Mouse (Mus musculus) erythroblast, embryonic 14.5 days (primary cell): ENCODE results near the gene Kansl1. TPM values are rescaled to one million over a fixed set of nuclear protein-coding genes. Genes with fewer than 3 reads are reported as not detected.

Source experiments
- H3K27me3 ChIP-seq: 2 replicates; pipeline ENCODE4 v1.6.1; 2012; ENCODE audit warnings: inconsistent platforms; ENCODE audit not compliant: control insufficient read depth
- H3K36me3 ChIP-seq: 2 replicates; pipeline ENCODE4 v1.6.1; 2012; ENCODE audit warnings: mild to moderate bottlenecking, inconsistent platforms; ENCODE audit not compliant: control insufficient read depth
- H3K4me1 ChIP-seq: 2 replicates; pipeline ENCODE4 v1.6.1; 2012; ENCODE audit warnings: inconsistent platforms; ENCODE audit not compliant: control insufficient read depth
- H3K4me3 ChIP-seq: replicated peaks from 2 replicates; pipeline ENCODE3; 2012; ENCODE audit warnings: moderate library complexity, mild to moderate bottlenecking, inconsistent platforms
- H3K9me3 ChIP-seq: 2 replicates; pipeline ENCODE4 v1.6.1; 2012; ENCODE audit warnings: low read length, inconsistent platforms, mixed read lengths; ENCODE audit not compliant: control insufficient read depth
- GATA1 ChIP-seq: IDR thresholded peaks from 2 replicates; pipeline ENCODE4 v1.6.1; 2012; ENCODE audit warnings: low read length, inconsistent platforms, mixed read lengths
- TAL1 ChIP-seq: IDR thresholded peaks from 3 replicates; pipeline ENCODE4 v1.6.1; 2012; ENCODE audit warnings: low read length, inconsistent platforms, mixed read lengths
- polyA plus RNA-seq: library from polyadenylated mRNA; stranded (reverse); fragments of >175 nt; gene quantifications from 2 replicates; pipeline ENCODE4 v1.2.3, GENCODE M21; 2012

The Kansl1 gene
- polyA plus RNA-seq, 1 experiment, result 7.5 TPM

DNA sequence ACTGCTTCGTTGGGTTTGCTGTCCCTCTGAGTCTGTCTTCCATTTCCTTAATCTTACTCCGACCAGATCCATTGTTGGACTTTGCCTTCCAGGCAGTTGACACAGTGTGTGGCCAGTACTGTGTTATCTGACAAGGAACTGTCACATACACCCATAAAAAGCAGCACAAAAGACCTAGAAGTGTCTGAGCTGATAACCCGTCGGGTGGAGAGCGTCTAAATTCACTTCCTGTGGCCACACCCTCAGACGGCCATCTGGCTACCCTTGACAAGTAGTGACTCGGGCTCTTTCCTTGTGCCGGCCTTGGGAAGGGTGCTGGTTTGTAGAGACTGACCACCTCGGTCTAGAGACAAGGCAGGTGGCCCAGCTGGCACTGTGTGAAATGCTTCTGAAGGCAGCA lies 175.4 kb downstream of the Kansl1 start:
- peaks cover 59% of the 10 kb centered on the region for H3K4me1 ChIP-seq
- H3K4me3 ChIP-seq, result peak overlapping the region; percentile 33
- no peaks in the 10 kb centered on the region for H3K9me3 ChIP-seq
- no peaks in the 10 kb centered on the region; the same call in 1 of the 2 replicates for H3K36me3 ChIP-seq
- H3K27me3 ChIP-seq, result no peaks in the 10 kb centered on the region
- TF ChIP-seq GATA1 (peak; percentile 18; the same call in 1 of the 2 replicates), TAL1 (no peak; the same call in 2 of the 3 replicates)

DNA sequence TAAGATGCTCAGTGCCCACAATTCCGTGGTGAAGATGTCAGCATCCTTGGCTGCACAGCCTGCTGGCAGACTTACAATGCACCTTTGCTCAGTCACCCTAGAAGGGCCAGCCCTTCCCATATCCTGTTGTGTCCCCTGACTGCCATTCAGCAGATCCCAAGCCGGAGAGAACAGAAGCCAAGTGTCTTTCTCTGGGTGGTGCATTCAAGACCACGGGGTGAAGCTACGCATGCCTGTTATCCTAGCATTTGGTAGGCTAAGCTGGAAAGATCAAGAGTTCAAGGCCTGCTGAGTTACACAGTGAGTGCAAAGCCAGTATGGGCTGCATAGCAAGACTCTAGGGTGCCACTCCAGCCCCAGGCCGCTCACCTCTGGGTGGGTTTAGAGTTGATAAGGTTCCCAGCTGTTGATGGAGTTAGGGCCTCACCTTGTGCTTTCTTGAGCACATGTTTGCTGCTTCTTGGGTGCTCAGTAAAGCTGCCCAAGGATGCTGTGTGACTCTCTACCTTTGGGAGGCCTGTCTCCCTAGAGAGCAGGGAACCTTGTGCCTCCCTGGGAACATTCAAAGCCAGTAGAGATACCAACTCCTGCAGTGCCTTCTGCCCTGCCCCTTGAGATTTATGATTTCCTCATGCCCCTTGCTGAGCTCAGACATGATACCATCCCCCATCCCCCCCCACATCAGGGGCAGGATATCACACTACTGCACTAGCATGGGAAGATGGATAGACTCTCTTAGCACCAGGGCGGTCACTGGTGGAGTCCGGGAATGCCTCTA lies 176.0 kb downstream of the Kansl1 start:
- Histone ChIP-seq H3K36me3 (no peaks in the 10 kb centered on the region; the same call in 1 of the 2 replicates), H3K4me3 (peak overlapping the region; percentile 33), H3K4me1 (peaks cover 59% of the 10 kb centered on the region), H3K9me3 (no peaks in the 10 kb centered on the region), H3K27me3 (no peaks in the 10 kb centered on the region)
- TF ChIP-seq GATA1, result no peak
- no peak for TF ChIP-seq TAL1

DNA sequence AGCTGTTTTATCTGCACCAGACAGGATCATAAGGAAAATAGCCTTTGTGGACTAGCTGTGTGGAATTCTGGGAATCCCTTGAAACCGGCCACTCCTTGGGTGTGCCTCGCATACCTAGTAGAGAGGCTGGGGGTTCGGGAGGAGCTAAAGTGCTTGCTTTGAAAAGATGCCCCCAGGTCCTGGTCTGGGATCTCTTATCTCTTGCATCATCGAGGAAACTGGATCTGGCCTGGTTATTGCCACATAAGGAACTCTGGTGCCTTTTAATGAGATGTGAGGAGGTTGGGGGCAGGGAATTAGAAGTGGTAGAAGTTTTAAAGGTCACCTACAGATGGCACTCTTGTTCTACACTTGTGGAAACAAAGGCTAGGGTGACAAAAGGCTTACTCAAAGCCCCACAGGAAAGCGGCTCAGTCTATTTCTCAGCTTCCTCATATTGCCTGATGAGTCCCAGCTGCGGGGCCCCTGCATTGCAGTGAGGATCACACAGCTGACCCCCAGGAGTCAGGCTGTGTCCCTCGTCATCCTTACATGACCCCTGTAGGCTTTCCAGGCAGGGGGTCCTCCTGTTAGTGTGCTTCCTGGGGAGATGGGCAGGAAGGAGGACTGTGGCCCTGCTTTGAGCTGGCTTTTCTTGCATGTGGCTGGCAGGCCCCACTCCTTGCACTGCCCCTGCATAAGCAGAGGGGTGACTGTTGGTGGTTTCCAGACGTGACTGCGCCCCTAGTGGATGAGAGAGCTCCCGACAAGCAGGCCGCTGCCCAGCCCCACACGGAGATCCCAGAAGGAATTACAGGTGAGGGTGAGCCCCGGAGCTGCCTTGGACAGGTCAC lies 179.2 kb downstream of the Kansl1 start:
- H3K4me3 ChIP-seq, result no peak overlapping the region
- TF ChIP-seq GATA1 (no peak), TAL1 (no peak)
- H3K27me3 ChIP-seq, result peaks cover 4% of the 10 kb centered on the region
- H3K9me3 ChIP-seq, result no peaks in the 10 kb centered on the region; the same call in 1 of the 2 replicates
- no peaks in the 10 kb centered on the region for H3K36me3 ChIP-seq
- peaks cover 44% of the 10 kb centered on the region for H3K4me1 ChIP-seq

DNA sequence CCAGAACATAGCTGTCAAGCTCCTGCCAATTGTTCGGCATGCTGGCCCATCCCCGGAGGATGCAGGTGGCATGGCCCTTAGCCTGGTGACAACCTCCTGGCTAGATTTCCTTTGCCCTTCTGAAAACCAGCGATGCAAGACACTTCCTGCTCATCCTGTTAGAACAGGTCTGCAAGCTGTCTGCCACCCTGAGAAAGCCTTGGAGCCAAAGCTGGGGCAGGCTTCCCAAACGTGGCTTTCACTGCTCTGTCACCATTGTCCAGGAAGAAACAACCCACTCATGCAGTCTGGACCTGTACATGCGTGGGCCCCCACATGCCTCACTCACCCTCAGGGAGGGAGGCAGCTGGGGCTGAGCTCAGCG lies 179.8 kb downstream of the Kansl1 start:
- TF ChIP-seq GATA1 (no peak), TAL1 (no peak)
- H3K27me3 ChIP-seq, result peaks cover 4% of the 10 kb centered on the region
- H3K4me3 ChIP-seq, result no peak overlapping the region
- no peaks in the 10 kb centered on the region; the same call in 1 of the 2 replicates for H3K9me3 ChIP-seq
- H3K36me3 ChIP-seq, result no peaks in the 10 kb centered on the region
- H3K4me1 ChIP-seq, result peaks cover 38% of the 10 kb centered on the region

DNA sequence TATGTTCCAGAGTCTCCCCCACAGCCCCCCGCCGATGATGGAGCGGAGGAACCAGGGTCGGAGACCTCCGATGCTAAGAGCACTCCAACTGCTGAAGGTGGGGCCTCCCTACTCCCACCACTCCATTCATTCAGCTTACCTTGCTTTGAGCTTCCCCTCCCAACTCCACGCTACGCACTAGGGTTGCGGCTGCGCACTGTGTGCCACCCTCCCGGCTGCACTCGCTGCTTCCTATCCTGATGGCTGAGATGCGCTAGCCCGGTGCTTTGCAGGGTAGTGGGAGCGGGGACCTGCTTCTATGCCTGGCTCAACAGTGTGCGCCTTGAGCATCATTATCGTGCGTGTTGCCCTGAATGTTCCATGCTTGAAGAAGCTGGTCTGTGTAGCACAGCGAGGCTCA lies 181.5 kb downstream of the Kansl1 start:
- TF ChIP-seq TAL1 (no peak), GATA1 (no peak)
- Histone ChIP-seq H3K4me1 (peaks cover 21% of the 10 kb centered on the region), H3K27me3 (peaks cover 5% of the 10 kb centered on the region), H3K4me3 (no peak overlapping the region), H3K9me3 (no peaks in the 10 kb centered on the region; the same call in 1 of the 2 replicates), H3K36me3 (no peaks in the 10 kb centered on the region)

Other genes with a start within 250 kb of the Kansl1 start
- not detected in 2 replicates for gene Mapt, start 237.5 kb downstream of the Kansl1 start, polyA plus RNA-seq
- 0.48 and 0.69 TPM in 2 replicates for gene Cdc27, start 81.8 kb upstream of the Kansl1 start, polyA plus RNA-seq
- 0.03 and 0.07 TPM in 2 replicates for gene Myl4, start 81.8 kb upstream of the Kansl1 start, polyA plus RNA-seq
- 0.02 and 0.03 TPM in 2 replicates for gene Itgb3, start 139.1 kb upstream of the Kansl1 start, polyA plus RNA-seq
- not detected in 2 replicates for gene Gm11639, start 216.8 kb upstream of the Kansl1 start, polyA plus RNA-seq